Mouse (Mus musculus): ENCODE measurements at regions not wholly inside any gene's neighbourhood (a gene's known extent, or its start where the extent isn't known, plus 50 kb on each side); places are given as distances from the start of the nearest gene placed in this dataset.

GRCm38 (mm10) chr17:50427331-50428003, 81.7 kb upstream of the Plcl2 start:
- TF ChIP-seq EP300 (IDR thresholded peaks at IDR 0.05; ENCODE audit: low read depth) (no peak), CTCF (IDR thresholded peaks at IDR 0.05; ENCODE audit: low read depth) (no peak)
